Mouse (Mus musculus) lung, postnatal 10 days (tissue): Measurements from ENCODE around the gene Plxnb1.

Source experiments
- DNase-seq: peaks from one replicate; pipeline ENCODE4 v3.0.0; 2021

The Plxnb1 gene

GRCm38 (mm10) chr9:109068095-109068735, 27.0 kb upstream of the Plxnb1 start:
- DNase-seq: no peak

- DNase-seq: peak; percentile 94
Measured at GRCm38 (mm10) chr9:109073661-109074573, 21.3 kb upstream of the Plxnb1 start, which contains the start of gene Atrip. Gene Atrip, minus strand, starts transcription at chr9:109074124.

- DNase-seq: no peak
Measured at GRCm38 (mm10) chr9:109080516-109080915, 14.7 kb upstream of the Plxnb1 start.

- DNase-seq: no peak
Measured at GRCm38 (mm10) chr9:109081749-109082123, 13.5 kb upstream of the Plxnb1 start.

GRCm38 (mm10) chr9:109082124-109082800, 12.9 kb upstream of the Plxnb1 start, which contains the start of the genes Ccdc51 and Tma7:
Gene Ccdc51, plus strand, starts transcription at chr9:109082493.
Gene Tma7, minus strand, starts transcription at chr9:109082587.
- DNase-seq: peak; percentile 87

GRCm38 (mm10) chr9:109084922-109085321, 10.3 kb upstream of the Plxnb1 start:
- no peak for DNase-seq

- peak; percentile 78 for DNase-seq
Measured at GRCm38 (mm10) chr9:109087987-109088386, 7.2 kb upstream of the Plxnb1 start.

- peak; percentile 49 for DNase-seq
Measured at GRCm38 (mm10) chr9:109090446-109090845, 4.7 kb upstream of the Plxnb1 start.

- DNase-seq: no peak
Measured at GRCm38 (mm10) chr9:109091802-109092201, 3.4 kb upstream of the Plxnb1 start.

GRCm38 (mm10) chr9:109092799-109093198, 2.4 kb upstream of the Plxnb1 start:
- DNase-seq: peak; percentile 33

- peak; percentile 77 for DNase-seq
Measured at GRCm38 (mm10) chr9:109093786-109094552, 1.2 kb upstream of the Plxnb1 start.

- peak; percentile 74 for DNase-seq
Measured at GRCm38 (mm10) chr9:109094553-109095136, 544 bp upstream of the Plxnb1 start.

GRCm38 (mm10) chr9:109096251-109096661, 1.1 kb downstream of the Plxnb1 start:
- DNase-seq: peak; percentile 51

GRCm38 (mm10) chr9:109096856-109097255, 1.7 kb downstream of the Plxnb1 start:
- peak; percentile 25 for DNase-seq

- peak; percentile 56 for DNase-seq
Measured at GRCm38 (mm10) chr9:109097291-109097690, 2.1 kb downstream of the Plxnb1 start.

- DNase-seq: peak; percentile 55
Measured at GRCm38 (mm10) chr9:109097831-109098230, 2.6 kb downstream of the Plxnb1 start.

- DNase-seq: peak; percentile 17
Measured at GRCm38 (mm10) chr9:109098366-109098765, 3.2 kb downstream of the Plxnb1 start.

GRCm38 (mm10) chr9:109098969-109099368, 3.8 kb downstream of the Plxnb1 start:
- DNase-seq: peak; percentile 87

GRCm38 (mm10) chr9:109100307-109100928, 5.2 kb downstream of the Plxnb1 start:
- no peak for DNase-seq

GRCm38 (mm10) chr9:109101933-109102445, 6.8 kb downstream of the Plxnb1 start:
- DNase-seq: no peak

- no peak for DNase-seq
Measured at GRCm38 (mm10) chr9:109102541-109102940, 7.4 kb downstream of the Plxnb1 start.
